Mouse (Mus musculus) CD4-positive, CD25-positive, alpha-beta regulatory T cell, adult 2 months (primary cell): ENCODE results near the gene Ubap2.

Experiments
- DNase-seq: peaks from one replicate; pipeline ENCODE4 v3.0.0-alpha.2; 2012; ENCODE audit warnings: low read depth, low spot score

Gene Ubap2

GRCm38 (mm10) chr4:41165693-41166475, 109.1 kb downstream of the Ubap2 start:
- DNase-seq = peak; percentile 72

GRCm38 (mm10) chr4:41164974-41165373, 110.0 kb downstream of the Ubap2 start:
- no peak for DNase-seq

- no peak for DNase-seq
Measured at GRCm38 (mm10) chr4:41161232-41161631, 113.7 kb downstream of the Ubap2 start.

- DNase-seq = no peak
Measured at GRCm38 (mm10) chr4:41158251-41158650, 116.7 kb downstream of the Ubap2 start.

- DNase-seq = no peak
Measured at GRCm38 (mm10) chr4:41156961-41157360, 118.0 kb downstream of the Ubap2 start.

GRCm38 (mm10) chr4:41153146-41153545, 121.8 kb downstream of the Ubap2 start:
- no peak for DNase-seq

GRCm38 (mm10) chr4:41151186-41151585, 123.8 kb downstream of the Ubap2 start:
- no peak for DNase-seq

- DNase-seq = no peak
Measured at GRCm38 (mm10) chr4:41149891-41150290, 125.1 kb downstream of the Ubap2 start.
